Mouse (Mus musculus) megakaryocyte, embryonic 14.5 days (primary cell): ENCODE results near the gene Azin2.

Experiments used
- FLI1 ChIP-seq: IDR thresholded peaks from 2 replicates; pipeline ENCODE4 v1.6.1; 2012; ENCODE audit warnings: low read length, inconsistent platforms, mixed read lengths
- GATA1 ChIP-seq: IDR thresholded peaks from 3 replicates; pipeline ENCODE4 v1.6.1; 2012; ENCODE audit warnings: mixed read lengths, low read length, inconsistent platforms, borderline replicate concordance

GRCm38 (mm10) chr4:128891157-128891556, 71.1 kb downstream of the Azin2 start:
- no peak for TF ChIP-seq GATA1
- TF ChIP-seq FLI1: no peak
